Mouse (Mus musculus) limb, embryonic 14.5 days (tissue): ENCODE data around the gene Ccl17. TPM values are rescaled to one million over a fixed set of nuclear protein-coding genes. Genes with fewer than 3 reads are reported as not detected.

Experiments
- ATAC-seq: fragments of 200-750 bp; cut with Nextera tagmentation; 2 replicates; pipeline ENCODE4 v1.8.0; 2017; ENCODE audit warnings: low read depth, moderate number of reproducible peaks, moderate TSS enrichment; ENCODE audit not compliant: low FRiP score
- DNase-seq: peaks from one replicate; pipeline ENCODE4 v3.0.0-alpha.2; 2015; ENCODE audit warnings: low spot score
- H3K27ac ChIP-seq: fragments of 300-500 bp; sonication (generic); replicated peaks from 2 replicates; pipeline ENCODE4 v1.5.1; 2014; ENCODE audit warnings: low read depth, mild to moderate bottlenecking, low read length, moderate library complexity, mixed read lengths
- H3K27me3 ChIP-seq: fragments of 300-500 bp; sonication (generic); 2 replicates; pipeline ENCODE4 v1.6.1; 2014; ENCODE audit warnings: low read length, mixed read lengths; ENCODE audit not compliant: control insufficient read depth, insufficient read depth
- H3K36me3 ChIP-seq: fragments of 300-500 bp; sonication (generic); 2 replicates; pipeline ENCODE4 v1.6.1; 2014; ENCODE audit warnings: mild to moderate bottlenecking, low read length, moderate library complexity, mixed read lengths; ENCODE audit not compliant: control insufficient read depth, insufficient read depth
- H3K4me1 ChIP-seq: fragments of 300-500 bp; sonication (generic); 2 replicates; pipeline ENCODE4 v1.6.1; 2014; ENCODE audit warnings: antibody characterized with exemption, low read length, mixed read lengths; ENCODE audit not compliant: control insufficient read depth, insufficient read depth
- H3K4me2 ChIP-seq: fragments of 300-500 bp; sonication (generic); replicated peaks from 2 replicates; pipeline ENCODE4 v1.6.1; 2014; ENCODE audit warnings: low read depth, mild to moderate bottlenecking, low read length, moderate library complexity; ENCODE audit not compliant: severe bottlenecking
- H3K4me3 ChIP-seq: fragments of 300-500 bp; sonication (generic); replicated peaks from 2 replicates; pipeline ENCODE4 v1.5.1; 2014; ENCODE audit warnings: low read length
- H3K9ac ChIP-seq: fragments of 300-500 bp; sonication (generic); 2 replicates; pipeline ENCODE4 v1.6.1; 2014; ENCODE audit warnings: mild to moderate bottlenecking, low read depth, low read length, moderate library complexity; ENCODE audit not compliant: severe bottlenecking
- H3K9me3 ChIP-seq: fragments of 300-500 bp; sonication (generic); 2 replicates; pipeline ENCODE4 v1.6.1; 2016; ENCODE audit warnings: low read length; ENCODE audit not compliant: control insufficient read depth
- POLR2A ChIP-seq: fragments of 200-500 bp; IDR thresholded peaks from 2 replicates; pipeline ENCODE4 v1.8.0; 2012; ENCODE audit warnings: inconsistent platforms, mild to moderate bottlenecking, moderate library complexity, borderline replicate concordance; ENCODE audit not compliant: insufficient read depth, insufficient read length; ENCODE audit errors: extremely low read depth
- WGBS: fragments of 180-500 bp; shearing (Covaris S2); extraction: QIAGEN DNeasy Blood & Tissue Kit; methylation state at CpG from one replicate; pipeline ENCODE4 v1.1.7; 2014; 5-methylcytosine and 5-hydroxymethylcytosine counted together
- polyA plus RNA-seq, 2 experiments: library from polyadenylated mRNA; depleted of rRNA in 1 of 2; stranded (reverse) in 1 of 2; unstranded in 1 of 2; fragments of >200 nt; fragmentation: Nextera tagmentation in 1 of 2; extraction: Ambion mirVana in 1 of 2; gene quantifications; 2 replicates each; pipeline versions ENCODE4 v1.2.1 to v1.2.3; 2012 to 2014

Gene Ccl17
- polyA plus RNA-seq, 2 experiments = 0.45 to 0.67 TPM

GRCm38 (mm10) chr8:94783890-94784289 lies 26.4 kb upstream of the Ccl17 start:
- Histone ChIP-seq H3K9me3 (no peaks in the 10 kb centered on the region), H3K4me2 (no peak overlapping the region), H3K4me3 (no peak overlapping the region), H3K27me3 (no peaks in the 10 kb centered on the region), H3K27ac (no peak overlapping the region), H3K9ac (no peak overlapping the region), H3K36me3 (no peaks in the 10 kb centered on the region), H3K4me1 (peaks cover 20% of the 10 kb centered on the region)
- ATAC-seq = no peak
- TF ChIP-seq POLR2A = no peak
- WGBS = 61% methylated on average over 4 of the region's 4 CpGs
- DNase-seq = no peak

- no peak overlapping the region for H3K4me2 ChIP-seq
- peaks cover 20% of the 10 kb centered on the region for H3K4me1 ChIP-seq
- ATAC-seq (no peak), DNase-seq (no peak)
- no peaks in the 10 kb centered on the region for H3K36me3 ChIP-seq
- H3K27me3 ChIP-seq = no peaks in the 10 kb centered on the region
- no peak overlapping the region for H3K27ac ChIP-seq
- H3K4me3 ChIP-seq = no peak overlapping the region
- no peak for TF ChIP-seq POLR2A
- WGBS = 57% methylated on average over 12 of the region's 12 CpGs
- H3K9me3 ChIP-seq = no peaks in the 10 kb centered on the region
- H3K9ac ChIP-seq = no peak overlapping the region
Measured at GRCm38 (mm10) chr8:94785247-94785985, 24.8 kb upstream of the Ccl17 start.

- TF ChIP-seq POLR2A = no peak
- Histone ChIP-seq H3K9me3 (no peaks in the 10 kb centered on the region), H3K27me3 (no peaks in the 10 kb centered on the region), H3K4me3 (no peak overlapping the region), H3K27ac (no peak overlapping the region), H3K9ac (no peak overlapping the region), H3K4me2 (no peak overlapping the region), H3K36me3 (no peaks in the 10 kb centered on the region), H3K4me1 (peaks cover 20% of the 10 kb centered on the region)
- ATAC-seq (no peak), DNase-seq (no peak)
- WGBS = 68% methylated on average over 6 of the region's 6 CpGs
Measured at GRCm38 (mm10) chr8:94785995-94786595, 24.2 kb upstream of the Ccl17 start.

GRCm38 (mm10) chr8:94787524-94788501 lies 22.4 kb upstream of the Ccl17 start:
- H3K9ac ChIP-seq = no peak overlapping the region
- WGBS = 44% methylated on average over 15 of the region's 15 CpGs
- H3K27me3 ChIP-seq = no peaks in the 10 kb centered on the region
- H3K27ac ChIP-seq = no peak overlapping the region
- no peak overlapping the region for H3K4me3 ChIP-seq
- DNase-seq = no peak
- no peaks in the 10 kb centered on the region for H3K36me3 ChIP-seq
- no peak for TF ChIP-seq POLR2A
- H3K9me3 ChIP-seq = no peaks in the 10 kb centered on the region
- H3K4me1 ChIP-seq = peaks cover 10% of the 10 kb centered on the region; the same call in 1 of the 2 replicates
- no peak overlapping the region for H3K4me2 ChIP-seq
- no peak for ATAC-seq
